Mouse (Mus musculus) liver, postnatal 0 days (tissue): ENCODE measurements around the gene Rplp1. TPM values are rescaled to one million over a fixed set of nuclear protein-coding genes. Genes with fewer than 3 reads are reported as not detected.

Experiments used
- ATAC-seq: fragments of 200-750 bp; cut with Nextera tagmentation; 2 replicates; pipeline ENCODE4 v1.8.0; 2017; ENCODE audit warnings: mild to moderate bottlenecking, moderate library complexity
- DNase-seq: peaks from one replicate; pipeline ENCODE4 v3.0.0-alpha.2; 2016
- H3K27ac ChIP-seq: fragments of 300-500 bp; sonication (generic); 2 replicates; pipeline ENCODE4 v1.5.1; 2014; ENCODE audit warnings: antibody characterized with exemption, moderate library complexity, mild to moderate bottlenecking, low read depth
- H3K27me3 ChIP-seq: fragments of 300-500 bp; sonication (generic); 2 replicates; pipeline ENCODE4 v1.6.1; 2014; ENCODE audit warnings: low read length, control low read depth, mixed read lengths; ENCODE audit not compliant: insufficient read depth
- H3K36me3 ChIP-seq: fragments of 300-500 bp; sonication (generic); replicated peaks from 2 replicates; pipeline ENCODE4 v1.6.1; 2014; ENCODE audit warnings: mild to moderate bottlenecking, control low read depth, low read length, moderate library complexity, mixed read lengths; ENCODE audit not compliant: insufficient read depth
- H3K4me1 ChIP-seq: fragments of 300-500 bp; sonication (generic); 2 replicates; pipeline ENCODE4 v1.6.1; 2014; ENCODE audit warnings: antibody characterized with exemption, mild to moderate bottlenecking, control low read depth; ENCODE audit not compliant: insufficient read depth
- H3K4me2 ChIP-seq: fragments of 300-500 bp; sonication (generic); 2 replicates; pipeline ENCODE4 v1.6.1; 2014; ENCODE audit warnings: low read depth, mild to moderate bottlenecking, low read length, moderate library complexity, mixed read lengths
- H3K4me3 ChIP-seq: fragments of 300-500 bp; sonication (generic); 2 replicates; pipeline ENCODE4 v1.5.1; 2014; ENCODE audit warnings: low read depth, low read length
- H3K9ac ChIP-seq: fragments of 300-500 bp; sonication (generic); replicated peaks from 2 replicates; pipeline ENCODE4 v1.6.1; 2014; ENCODE audit warnings: mild to moderate bottlenecking, moderate library complexity
- H3K9me3 ChIP-seq: fragments of 300-500 bp; sonication (generic); 2 replicates; pipeline ENCODE4 v1.6.1; 2016; ENCODE audit warnings: mild to moderate bottlenecking, control low read depth, low read length, mixed read lengths
- CTCF ChIP-seq: sonication (generic); IDR thresholded peaks from 2 replicates; pipeline ENCODE4 v1.5.1; 2016; ENCODE audit warnings: antibody characterized with exemption, low read depth
- EP300 ChIP-seq: IDR thresholded peaks from 2 replicates; pipeline ENCODE4 v1.6.1; 2016; ENCODE audit warnings: antibody characterized with exemption, low read depth, mild to moderate bottlenecking
- WGBS: fragments of 180-500 bp; shearing (Covaris S2); extraction: QIAGEN DNeasy Blood & Tissue Kit; methylation state at CpG from one replicate; pipeline ENCODE4 v1.1.7; 2014; ENCODE audit not compliant: insufficient replicate concordance; 5-methylcytosine and 5-hydroxymethylcytosine counted together
- polyA plus RNA-seq: library from polyadenylated mRNA; unstranded; fragments of >200 nt; fragmentation: Nextera tagmentation; extraction: Ambion mirVana; gene quantifications from 2 replicates; pipeline ENCODE4 v1.2.1, GENCODE M21; 2015

Gene Rplp1
- polyA plus RNA-seq, 1 experiment from 2014 or later = 1,022 TPM

DNA sequence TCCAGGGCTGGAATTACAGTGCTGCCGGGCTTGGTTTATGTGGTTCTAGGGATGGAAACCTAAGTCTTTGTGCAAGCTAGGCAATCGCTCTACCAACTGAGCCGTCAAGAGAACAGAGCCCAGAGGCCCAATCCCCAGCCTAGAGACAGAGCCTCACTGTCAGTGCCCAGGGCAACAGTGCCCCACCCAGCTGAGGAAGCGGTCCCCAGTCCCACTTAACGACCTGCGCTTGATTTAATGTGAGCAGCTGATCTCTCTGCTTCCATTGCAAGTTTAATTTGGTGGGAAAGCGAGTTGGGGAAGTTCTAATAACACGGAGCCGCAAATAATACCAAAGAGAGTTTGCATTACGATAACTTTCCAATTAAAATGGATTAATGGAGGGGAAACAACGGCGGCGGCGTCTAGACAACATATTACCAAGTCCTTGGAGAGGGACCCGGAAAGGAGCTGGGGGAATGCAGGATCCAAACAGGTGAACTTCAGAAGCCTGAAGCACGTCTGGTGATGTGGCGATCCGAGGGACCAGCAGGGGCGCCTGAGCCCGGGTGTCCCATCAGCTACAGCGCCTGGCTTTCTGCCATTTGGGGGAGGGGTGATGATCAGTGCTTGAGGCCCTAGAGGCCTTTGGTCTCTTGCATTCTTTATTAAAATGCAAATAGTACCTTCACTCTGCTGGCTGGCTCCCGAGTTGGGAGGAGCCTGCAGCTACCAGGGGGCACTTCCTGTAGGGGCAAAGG, 36.8 kb downstream of the Rplp1 start:
- 43% methylated on average over 22 of the region's 22 CpGs for WGBS
- ATAC-seq = no peak
- no peak overlapping the region for H3K4me2 ChIP-seq
- no peaks in the 10 kb centered on the region for H3K9me3 ChIP-seq
- DNase-seq = peak; percentile 68
- H3K4me1 ChIP-seq = peaks cover 2% of the 10 kb centered on the region; the same call in 1 of the 2 replicates
- H3K27ac ChIP-seq = no peak overlapping the region
- H3K4me3 ChIP-seq = no peak overlapping the region
- TF ChIP-seq EP300 (no peak), CTCF (peak; percentile 23; the same call in 1 of the 2 replicates)
- H3K9ac ChIP-seq = no peak overlapping the region
- H3K27me3 ChIP-seq = no peaks in the 10 kb centered on the region
- no peaks in the 10 kb centered on the region for H3K36me3 ChIP-seq

DNA sequence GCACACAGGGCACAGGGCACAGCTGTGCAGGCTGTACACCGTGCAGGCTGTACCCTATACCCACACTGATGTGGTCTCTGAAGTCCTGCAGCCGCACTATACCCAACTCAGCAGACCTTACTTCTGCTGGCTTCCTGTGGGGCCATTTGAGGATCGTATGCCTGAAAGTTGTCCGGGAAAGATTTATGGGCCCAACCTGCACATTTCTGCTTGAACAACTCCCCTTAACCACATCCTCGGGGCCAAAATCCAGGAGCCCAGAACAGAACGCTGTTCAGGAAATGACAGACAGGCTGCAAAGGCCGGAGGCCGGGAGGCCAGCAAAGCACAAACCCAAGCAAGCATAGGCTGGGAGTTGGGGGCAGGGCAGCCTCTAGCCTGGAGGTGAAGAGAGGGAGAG, 41.0 kb downstream of the Rplp1 start:
- Histone ChIP-seq H3K27ac (no peak overlapping the region), H3K27me3 (no peaks in the 10 kb centered on the region), H3K9me3 (no peaks in the 10 kb centered on the region), H3K9ac (no peak overlapping the region), H3K4me1 (peaks cover 2% of the 10 kb centered on the region; the same call in 1 of the 2 replicates), H3K4me2 (no peak overlapping the region), H3K4me3 (no peak overlapping the region), H3K36me3 (no peaks in the 10 kb centered on the region)
- WGBS = 24% methylated on average over 8 of the region's 8 CpGs
- no peak for ATAC-seq
- no peak for DNase-seq
- no peak for TF ChIP-seq EP300
- no peak for TF ChIP-seq CTCF

DNA sequence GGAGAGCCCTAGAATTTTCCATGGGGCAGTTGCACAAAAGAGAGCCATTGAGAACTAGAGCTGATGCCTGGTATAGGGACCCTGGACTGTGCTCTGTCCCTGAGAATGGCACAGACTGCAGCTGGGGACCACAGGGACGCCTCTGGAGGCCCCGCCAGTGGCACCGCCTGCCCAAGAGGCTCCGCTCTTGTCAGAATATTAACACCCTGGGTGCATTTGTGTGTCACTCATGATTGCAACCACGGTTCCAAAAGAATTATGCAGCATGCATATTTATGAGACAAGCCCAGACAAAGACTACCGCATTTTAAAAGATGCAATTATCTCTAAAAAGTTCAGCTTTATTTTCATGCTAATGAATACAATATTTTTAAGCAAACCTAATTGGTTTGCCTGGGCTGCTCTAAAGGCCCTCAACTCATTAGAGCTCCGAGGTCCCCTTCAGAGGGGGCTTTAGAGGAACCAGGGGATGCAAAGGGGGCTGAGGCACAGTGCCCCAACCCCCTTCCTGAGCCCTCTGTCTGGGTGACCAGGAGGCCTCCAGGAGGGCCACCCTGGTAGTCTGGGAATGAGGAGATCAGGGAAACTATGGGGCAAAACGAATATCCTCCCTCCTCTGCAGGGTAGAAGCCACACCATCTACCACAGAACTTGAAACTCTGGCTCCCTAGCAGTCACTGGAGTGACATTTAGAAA, 41.9 kb downstream of the Rplp1 start:
- Histone ChIP-seq H3K4me1 (no peaks in the 10 kb centered on the region; the same call in 1 of the 2 replicates), H3K4me2 (no peak overlapping the region), H3K9ac (no peak overlapping the region), H3K4me3 (no peak overlapping the region), H3K36me3 (no peaks in the 10 kb centered on the region), H3K27me3 (no peaks in the 10 kb centered on the region), H3K9me3 (no peaks in the 10 kb centered on the region), H3K27ac (no peak overlapping the region)
- ATAC-seq (no peak), DNase-seq (no peak)
- 54% methylated on average over 8 of the region's 8 CpGs for WGBS
- TF ChIP-seq EP300 (no peak), CTCF (no peak)

DNA sequence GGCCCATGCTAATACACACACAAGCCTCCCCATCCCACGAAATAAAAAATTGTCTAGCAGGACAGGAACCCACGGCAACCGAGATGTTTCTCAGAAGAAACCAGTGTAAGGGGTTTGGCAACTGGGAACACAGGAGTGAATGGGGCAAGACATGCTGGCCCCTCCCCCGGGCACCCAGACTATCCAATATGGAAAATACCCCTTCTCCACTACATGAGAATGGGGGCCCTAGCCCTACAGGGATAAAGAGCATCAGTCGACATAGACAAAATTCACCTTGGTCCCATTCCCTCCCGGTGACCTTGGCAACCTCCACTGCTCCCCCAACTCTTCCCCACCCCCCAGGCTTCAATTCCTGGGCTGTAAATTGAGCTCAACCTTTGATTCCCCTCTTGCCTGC, 42.5 kb downstream of the Rplp1 start:
- Histone ChIP-seq H3K27me3 (no peaks in the 10 kb centered on the region), H3K4me2 (no peak overlapping the region), H3K9ac (no peak overlapping the region), H3K36me3 (no peaks in the 10 kb centered on the region), H3K27ac (no peak overlapping the region), H3K9me3 (no peaks in the 10 kb centered on the region), H3K4me3 (no peak overlapping the region), H3K4me1 (no peaks in the 10 kb centered on the region; the same call in 1 of the 2 replicates)
- no peak for DNase-seq
- ATAC-seq = no peak
- 78% methylated on average over 6 of the region's 6 CpGs for WGBS
- TF ChIP-seq EP300 (no peak), CTCF (no peak)

DNA sequence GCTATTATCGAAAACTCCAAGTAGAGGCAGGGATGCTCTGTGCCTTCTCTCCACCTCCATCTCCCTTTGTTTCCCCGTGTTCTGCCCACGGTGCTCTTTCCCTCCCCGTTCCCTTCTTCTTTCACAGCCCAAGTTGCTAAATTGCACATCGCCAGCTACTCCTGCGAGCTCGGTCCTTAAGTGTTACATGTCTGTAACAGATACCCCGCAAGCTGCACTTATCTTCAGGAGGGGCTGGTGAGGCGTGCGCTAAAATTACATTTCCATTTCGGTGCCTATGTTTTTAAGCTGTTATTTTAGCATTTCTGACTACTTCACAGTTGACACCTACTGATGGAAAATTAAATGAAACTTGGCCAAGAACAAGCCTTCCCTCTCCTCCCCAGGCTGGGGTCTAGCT, 46.7 kb downstream of the Rplp1 start:
- H3K9me3 ChIP-seq = no peaks in the 10 kb centered on the region
- DNase-seq = no peak
- H3K4me1 ChIP-seq = no peaks in the 10 kb centered on the region; the same call in 1 of the 2 replicates
- no peaks in the 10 kb centered on the region for H3K27me3 ChIP-seq
- no peaks in the 10 kb centered on the region for H3K36me3 ChIP-seq
- H3K27ac ChIP-seq = no peak overlapping the region
- ATAC-seq = no peak
- no peak overlapping the region for H3K4me3 ChIP-seq
- no peak for TF ChIP-seq EP300
- TF ChIP-seq CTCF = no peak
- no peak overlapping the region for H3K9ac ChIP-seq
- no peak overlapping the region for H3K4me2 ChIP-seq
- 76% methylated on average over 11 of the region's 11 CpGs for WGBS

Other genes with a start within 250 kb of the Rplp1 start
- gene Kif23, start 32.2 kb upstream of the Rplp1 start, polyA plus RNA-seq = 23.8 and 28.8 TPM in 2 replicates
- 0.16 and 0.17 TPM in 2 replicates for gene Paqr5, start 112.3 kb upstream of the Rplp1 start, polyA plus RNA-seq
- 4.6 and 5.4 TPM in 2 replicates for gene Glce, start 208.1 kb upstream of the Rplp1 start, polyA plus RNA-seq